Mouse (Mus musculus): Measurements from ENCODE around the gene Pafah1b2. TPM values are rescaled to one million over a fixed set of nuclear protein-coding genes. Genes with fewer than 3 reads are reported as not detected.

Pafah1b2 gene
- polyA plus RNA-seq, 1 experiment from 2014 or later, result 110 TPM

DNA sequence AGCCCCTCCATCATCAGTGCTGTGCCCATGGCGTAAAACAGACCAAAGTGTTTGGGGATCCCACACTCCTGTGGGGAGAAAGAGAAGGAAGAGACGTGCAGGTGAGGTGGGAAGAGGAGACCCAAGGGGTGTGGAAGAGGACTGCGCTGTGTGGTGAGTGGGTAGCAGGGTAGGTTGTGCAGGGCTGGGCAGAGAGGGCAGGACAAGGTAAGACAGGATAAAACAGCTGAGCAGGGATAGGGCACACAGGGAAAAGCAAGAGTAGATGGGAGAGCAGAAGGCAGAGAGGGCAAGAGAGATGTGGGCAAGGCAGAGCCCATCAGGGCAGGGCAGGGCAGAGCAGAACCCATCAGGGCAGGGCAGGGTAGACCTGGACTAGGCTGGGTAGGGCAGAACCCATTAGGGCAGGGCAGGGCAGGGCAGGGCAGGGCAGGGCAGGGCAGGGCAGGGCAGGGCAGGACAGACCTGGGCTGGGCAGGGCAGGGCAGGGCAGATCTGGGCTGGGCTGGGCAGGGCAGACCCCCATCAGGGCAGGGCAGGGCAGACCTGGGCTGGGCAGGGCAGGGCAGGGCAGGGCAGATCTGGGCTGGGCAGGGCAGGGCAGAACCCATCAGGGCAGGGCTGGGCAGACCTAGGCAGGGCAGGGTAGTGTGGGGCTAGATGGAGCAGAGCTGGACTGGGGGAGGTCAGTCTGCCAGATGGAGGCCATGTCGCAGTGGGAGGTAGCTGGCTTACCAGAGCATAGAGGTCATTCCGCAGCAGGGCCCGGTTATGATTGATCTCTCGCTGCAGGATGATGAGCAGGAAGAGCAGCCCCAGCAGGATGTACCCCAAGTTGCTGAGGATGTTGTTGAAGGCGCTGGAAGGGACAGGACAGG is 68.6 kb downstream of the Pafah1b2 start:
- no peak for DNase-seq (ENCODE audit: low spot score)

DNA sequence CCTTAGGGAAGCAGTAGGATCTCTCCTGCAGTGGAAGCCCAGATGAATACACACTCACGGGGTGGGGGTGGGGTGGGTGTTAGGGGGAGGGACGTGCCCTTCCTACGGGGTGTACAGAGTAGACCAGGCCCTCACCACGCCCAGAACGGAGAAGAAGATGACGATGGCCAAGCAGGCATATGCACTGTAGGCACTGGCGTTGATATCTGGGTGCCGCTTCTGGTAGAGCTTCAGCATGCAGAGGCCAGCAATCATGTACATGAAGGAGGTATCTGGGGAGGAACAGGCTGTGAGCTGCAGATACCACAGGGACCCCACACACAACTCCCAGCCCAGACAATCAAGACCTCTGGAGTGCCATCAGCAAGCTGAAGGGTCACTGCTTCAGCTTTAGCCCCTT is 69.6 kb downstream of the Pafah1b2 start:
- no peak for DNase-seq (ENCODE audit: low spot score)

DNA sequence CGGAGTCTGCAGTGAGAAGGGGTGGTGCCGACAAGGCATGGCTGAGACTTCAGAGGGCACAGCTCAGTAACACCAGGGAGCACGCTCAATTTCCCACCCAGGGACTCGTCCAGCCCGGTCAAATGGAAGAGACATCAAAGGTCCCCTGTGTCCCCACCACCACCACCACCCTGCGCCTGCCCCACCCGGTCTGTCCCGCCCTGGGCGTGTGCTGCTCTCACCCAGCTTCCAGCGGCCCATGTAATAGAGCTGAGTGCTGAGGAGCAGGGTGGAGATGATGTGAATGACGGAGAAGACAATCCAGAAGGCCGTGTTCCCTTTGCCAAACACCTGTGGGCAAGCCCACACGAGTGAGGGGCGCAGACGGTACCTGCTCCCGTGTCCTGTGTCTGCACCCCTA is 70.0 kb downstream of the Pafah1b2 start:
- no peak for DNase-seq (ENCODE audit: low spot score)

DNA sequence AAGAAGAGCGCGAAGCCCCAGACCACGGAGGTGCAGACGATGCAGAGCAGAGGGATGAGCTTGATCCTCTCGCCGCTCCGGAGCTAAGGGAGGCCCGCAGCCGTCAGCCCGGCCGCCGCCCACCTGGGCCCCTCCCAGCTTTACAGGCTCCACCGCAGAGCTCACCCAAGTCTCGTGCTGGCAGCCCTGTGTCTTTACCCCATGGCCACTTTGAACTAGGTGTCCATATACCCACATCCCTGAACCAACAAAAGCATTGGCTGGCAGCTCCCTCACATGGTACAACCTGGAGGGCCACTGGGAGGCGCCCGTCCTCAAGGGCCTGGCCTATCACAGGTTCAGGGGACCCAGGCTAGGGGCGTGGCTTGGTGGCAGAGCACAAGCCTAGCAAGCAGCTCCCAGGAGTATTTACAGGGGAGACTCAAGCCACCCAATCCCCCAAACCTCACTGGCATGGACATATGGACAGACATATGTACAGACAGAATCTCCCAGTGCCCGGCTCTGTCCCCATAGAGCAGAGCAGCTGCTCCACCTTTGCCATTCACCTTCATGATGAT is 71.1 kb downstream of the Pafah1b2 start:
- DNase-seq (ENCODE audit: low spot score), result peak; percentile 24

DNA sequence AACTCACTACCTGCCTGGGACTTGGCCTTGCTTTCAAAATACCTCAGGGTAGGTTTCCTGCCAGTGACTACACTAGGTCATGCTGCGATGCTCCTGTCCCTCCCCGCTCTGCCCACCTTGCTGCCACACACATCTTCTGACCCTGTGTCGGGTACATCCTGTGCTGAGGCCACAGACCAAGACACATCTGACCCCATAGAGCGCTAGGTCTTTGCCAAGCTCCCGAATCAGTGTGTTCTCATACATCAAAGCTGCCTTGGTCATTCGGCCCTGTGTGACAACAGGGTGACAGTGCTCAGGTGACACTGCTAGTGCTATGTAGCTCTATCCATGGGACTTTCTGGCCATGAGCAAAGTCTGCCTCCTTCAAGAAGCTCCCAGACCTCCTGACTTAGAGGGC is 72.7 kb downstream of the Pafah1b2 start:
- no peak for DNase-seq (ENCODE audit: low spot score)

DNA sequence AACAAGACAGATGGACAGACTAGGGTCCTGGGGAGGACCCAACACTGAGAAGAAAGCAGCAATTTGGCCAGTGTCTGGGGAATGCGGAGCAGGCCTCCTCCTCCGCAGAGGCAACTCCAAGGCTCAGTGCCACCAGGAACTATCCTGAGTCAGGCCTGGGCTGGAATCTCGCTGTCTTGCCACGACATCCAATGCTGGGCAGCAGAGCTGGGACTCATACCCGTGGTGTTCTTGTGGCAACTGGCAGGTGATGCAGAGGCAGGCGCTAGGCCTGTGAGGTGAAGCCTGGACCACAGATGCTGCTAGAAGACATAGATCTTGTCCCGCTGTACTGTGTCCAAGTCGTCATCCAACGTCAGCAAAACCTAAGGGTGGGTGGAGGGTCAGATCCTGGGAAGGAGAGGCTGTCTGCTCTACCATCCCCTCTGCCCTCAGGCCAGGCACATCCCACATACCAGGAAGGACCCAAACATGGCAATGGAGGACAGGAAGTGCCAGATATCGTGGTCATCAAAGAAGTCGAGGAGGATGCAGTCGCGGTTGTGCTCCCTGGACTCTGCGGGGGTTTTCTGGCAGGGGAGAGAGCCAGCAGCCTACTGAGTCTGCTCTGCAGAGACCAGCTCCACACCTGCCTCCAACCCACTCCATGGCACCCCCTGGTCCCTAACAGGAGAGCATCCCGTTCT is 73.4 kb downstream of the Pafah1b2 start:
- DNase-seq (ENCODE audit: low spot score), result no peak

DNA sequence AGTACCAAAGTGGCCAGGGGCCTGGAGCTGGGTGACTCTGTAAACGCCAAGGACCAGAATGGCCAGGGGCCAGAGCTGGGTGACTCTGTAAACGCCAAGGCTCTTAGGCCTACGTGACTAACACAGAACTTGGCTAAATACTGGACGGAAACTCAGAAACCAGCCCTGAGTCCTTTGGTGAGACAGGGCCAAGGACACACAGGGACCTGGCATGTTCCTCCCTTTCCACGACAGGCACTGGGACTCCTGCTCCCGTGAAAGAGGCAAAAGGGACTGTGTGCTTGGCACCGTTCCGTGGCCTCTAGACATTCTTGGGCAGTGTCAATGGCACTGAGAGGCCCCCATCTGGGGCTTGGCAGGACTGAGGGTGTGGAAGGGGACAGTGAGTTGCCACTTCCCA is 74.4 kb downstream of the Pafah1b2 start:
- no peak for DNase-seq (ENCODE audit: low spot score)

DNA sequence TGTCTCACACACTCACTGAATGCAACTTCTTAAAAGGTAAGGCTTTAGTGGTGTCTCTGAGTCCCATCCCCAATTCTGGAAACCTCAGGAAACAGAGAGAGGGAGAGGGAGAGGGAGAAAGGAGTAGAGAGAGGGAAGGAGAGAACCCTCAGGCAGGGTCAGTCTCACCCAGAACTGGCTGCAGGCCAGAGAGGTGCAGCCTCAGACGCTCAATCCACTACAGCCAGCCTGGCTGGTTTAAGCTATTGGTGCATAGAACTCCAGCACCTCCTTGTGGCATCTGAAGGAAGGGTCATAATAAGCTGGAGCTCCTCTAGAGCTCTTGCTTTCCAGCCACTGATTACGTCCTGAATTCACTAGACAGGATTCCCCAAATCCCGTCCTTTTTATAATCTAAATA is 75.6 kb downstream of the Pafah1b2 start:
- peak; percentile 70 for DNase-seq (ENCODE audit: low spot score)

DNA sequence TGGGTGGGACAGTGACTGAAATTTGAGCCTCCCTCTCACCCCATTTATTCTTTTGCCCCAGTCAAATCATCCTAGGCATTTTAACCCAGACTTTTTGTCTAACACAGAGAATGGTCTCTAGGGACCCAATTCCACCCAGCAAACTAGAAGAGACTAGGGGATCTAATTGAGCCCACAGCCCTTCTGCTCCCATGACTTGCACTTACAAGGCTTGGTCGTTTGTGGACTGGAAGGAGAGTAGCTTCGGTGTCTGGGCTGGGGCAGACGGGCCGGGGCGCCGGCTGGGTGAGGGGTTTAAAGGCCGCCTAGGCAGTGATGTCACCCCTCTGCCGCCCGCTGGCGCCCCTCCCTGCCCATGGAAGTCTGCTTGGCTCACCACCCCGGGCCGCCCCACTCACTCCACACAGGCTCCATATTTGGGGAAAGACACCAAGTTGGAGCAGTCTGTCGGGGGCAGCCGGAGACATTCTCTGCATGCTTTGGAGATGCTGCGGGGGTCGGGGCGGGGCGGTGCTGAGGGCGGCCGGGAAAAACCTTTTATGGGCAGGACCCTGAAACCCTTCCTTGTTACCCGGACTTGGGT is 76.8 kb downstream of the Pafah1b2 start, which contains the start of gene Tagln:
TSS of gene Tagln (minus strand) at position 431 of the 583 bp plus-strand sequence.
- DNase-seq (ENCODE audit: low spot score), result no peak

DNA sequence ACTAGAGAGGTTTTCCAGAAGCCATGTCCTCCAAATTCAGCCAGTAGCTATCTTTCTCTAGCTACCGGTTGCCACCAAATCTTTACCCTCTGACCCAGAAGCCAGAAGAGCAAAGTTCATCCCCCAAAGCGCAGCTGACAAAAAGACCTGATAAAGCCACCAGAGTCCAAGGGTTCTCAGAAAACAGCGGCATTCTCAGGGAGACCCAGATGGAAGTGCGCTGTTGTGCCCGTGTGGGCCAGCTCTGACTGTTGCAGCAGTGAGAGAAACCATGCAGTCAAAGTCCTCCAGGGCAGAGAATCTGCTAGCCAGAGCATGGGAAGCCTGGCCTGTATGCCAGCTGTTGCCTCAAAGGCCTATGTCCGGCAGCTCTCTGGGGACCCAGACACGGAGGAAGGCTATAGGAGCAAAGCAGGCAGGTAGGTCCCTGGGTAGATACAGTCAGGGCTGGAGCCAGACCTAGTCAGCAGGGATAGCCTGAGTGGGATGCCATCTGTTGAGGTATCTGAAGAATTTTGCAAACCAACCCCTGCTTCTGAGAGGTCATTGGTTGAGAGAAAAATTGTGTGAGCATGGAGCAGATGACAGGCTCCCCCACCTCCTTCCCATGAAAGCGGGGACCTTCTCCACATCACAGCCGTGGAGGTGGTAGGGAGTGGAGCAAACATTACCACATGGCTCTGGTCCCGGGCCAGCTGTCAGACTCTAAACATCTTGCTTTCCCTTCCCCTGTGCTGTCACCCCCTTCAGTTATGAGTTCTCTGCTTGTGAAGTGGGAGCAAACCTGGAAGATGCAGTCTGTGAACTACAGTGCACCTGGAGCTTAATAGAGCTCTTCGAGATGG is 79.7 kb downstream of the Pafah1b2 start:
- DNase-seq (ENCODE audit: low spot score), result peak; percentile 49

DNA sequence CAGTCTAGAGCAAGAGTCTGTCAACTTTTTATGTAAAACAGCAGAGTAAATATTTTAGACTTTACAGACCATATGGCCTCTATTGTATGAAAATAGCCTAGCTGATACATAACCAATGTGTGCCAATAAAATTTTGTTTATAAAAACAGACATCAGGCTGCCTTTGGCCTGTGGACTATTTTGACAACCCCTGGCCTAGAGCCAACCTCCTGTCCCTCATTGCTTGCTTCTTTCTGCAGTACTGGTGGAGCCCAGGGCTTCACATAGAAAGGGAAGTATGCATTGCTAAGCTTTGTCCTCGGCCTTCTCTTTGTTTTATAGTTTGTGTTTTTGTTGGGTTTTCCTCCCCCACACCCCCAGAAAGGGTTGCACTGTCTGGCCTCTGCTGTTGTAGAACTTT is 80.5 kb downstream of the Pafah1b2 start:
- no peak for DNase-seq (ENCODE audit: low spot score)

DNA sequence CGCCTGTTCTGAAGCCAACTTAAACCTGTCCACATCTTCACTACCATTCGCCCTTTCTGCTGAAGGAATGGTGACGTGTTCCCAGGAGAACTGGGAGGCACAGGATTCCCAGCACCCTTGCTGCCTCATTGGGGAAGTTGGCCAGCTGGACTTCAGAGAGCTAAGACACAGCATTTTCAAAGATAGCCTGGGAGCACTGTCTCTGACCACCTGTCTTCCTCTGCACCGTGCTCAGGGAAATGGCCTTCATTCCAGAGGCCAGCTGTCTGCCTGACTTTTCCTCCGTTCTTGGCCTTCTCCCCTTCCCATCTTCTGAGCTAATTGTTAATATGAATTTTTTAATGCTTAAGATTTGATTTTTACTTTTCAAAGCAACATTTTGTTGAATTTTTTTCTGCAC is 83.2 kb downstream of the Pafah1b2 start:
- no peak for DNase-seq (ENCODE audit: low spot score)

DNA sequence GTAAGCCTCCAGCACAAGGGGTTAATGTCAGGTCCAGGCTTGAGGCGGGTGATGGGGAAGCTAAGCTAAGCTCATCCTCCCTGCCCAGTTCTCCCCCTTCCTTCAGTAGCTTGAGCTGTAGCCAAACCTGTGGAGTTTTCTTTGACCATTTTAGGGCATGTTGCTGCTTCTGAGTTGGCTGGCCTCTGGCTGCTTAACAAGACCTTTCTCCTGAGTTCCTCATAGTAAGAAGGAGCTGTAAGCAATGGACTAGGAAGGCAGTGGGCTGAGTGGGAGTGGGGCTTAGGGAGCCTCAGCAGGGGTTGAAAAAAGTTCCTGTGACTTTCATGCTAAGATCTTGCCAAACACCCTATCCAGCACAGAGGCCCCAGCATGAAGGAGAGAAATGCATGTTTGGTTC is 92.6 kb downstream of the Pafah1b2 start:
- DNase-seq (ENCODE audit: low spot score), result no peak

DNA sequence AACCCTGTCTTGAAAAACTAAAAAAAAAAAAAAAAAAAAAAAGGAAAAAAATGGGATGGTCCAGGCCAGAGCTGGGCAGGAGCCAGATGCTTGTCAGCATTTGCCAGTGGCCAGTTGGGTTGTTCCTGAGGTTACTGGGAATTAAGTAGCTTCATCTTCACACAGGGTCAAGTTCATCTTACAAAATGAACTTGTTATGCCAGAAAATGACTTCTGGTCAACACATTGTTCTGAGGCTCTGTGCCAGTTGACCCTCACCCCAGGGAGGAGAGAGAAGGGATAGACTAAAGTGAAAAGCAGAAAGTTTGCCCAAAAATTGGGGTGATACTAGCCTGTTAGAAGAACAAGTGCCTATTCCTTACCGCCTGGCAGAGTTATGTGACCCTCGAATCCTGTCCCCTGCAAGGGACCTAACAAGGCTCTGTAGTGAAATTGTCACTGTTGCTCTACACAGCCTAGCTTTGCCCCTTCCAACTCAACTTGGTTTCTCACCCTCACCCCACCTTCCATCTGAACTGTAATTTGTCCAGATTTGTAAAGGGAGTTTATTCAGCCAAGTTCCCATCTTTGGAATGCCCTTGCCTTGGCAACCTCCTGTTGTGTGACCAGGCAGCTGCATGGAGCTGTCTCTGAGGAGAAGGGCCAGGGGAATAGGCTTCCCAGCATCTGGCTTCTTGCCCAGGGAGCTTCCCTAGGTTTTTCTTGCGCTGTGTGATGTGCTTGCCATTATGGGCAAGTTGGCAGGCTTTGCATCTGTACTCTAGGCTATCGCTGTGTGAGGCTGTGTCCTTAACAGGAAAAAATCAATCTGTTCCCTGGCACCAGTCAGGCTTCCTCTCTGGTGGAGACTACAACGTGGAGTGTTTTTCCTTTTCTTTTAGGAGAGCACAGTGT is 95.2 kb downstream of the Pafah1b2 start:
- no peak for DNase-seq (ENCODE audit: low spot score)

DNA sequence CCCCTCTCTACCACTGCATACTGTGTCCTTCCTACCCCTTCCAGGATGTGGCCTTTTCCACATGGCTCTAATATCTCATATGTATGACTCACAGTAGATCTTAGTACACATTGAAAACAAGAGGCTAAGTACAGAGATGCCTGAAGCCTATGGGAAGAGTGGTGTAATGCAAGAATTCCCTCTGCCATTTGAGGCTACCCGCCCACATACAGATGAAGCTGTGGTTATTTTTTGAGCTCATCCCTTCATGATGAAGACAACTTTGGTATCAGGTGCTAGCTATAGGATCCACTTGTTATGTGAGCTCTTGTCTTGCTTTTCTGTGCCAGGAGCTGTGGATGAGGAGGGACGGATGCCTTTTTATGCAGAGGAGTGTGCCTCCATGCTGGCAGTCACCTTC is 96.8 kb downstream of the Pafah1b2 start:
- no peak for DNase-seq (ENCODE audit: low spot score)

Small RNA genes within 50 kb of the gene (microRNA-seq; reads per million reads assigned to microRNA genes)
- gene Mir7087 (ENCODE audit: borderline number of aligned reads), result not detected

Other genes with a start within 250 kb of the Pafah1b2 start
- gene Cep164, start 184.0 kb downstream of the Pafah1b2 start, polyA plus RNA-seq (2015; fragmentation: Nextera tagmentation; extraction: Ambion mirVana), result 22.5 and 24.0 TPM in 2 replicates
- gene Bace1, start 174.1 kb downstream of the Pafah1b2 start, polyA plus RNA-seq (2015; fragmentation: Nextera tagmentation; extraction: Ambion mirVana), result 8.0 and 10.3 TPM in 2 replicates
- gene Pcsk7, start 106.2 kb downstream of the Pafah1b2 start, polyA plus RNA-seq (2015; fragmentation: Nextera tagmentation; extraction: Ambion mirVana), result 24.2 and 31.3 TPM in 2 replicates
- 27.0 and 35.6 TPM in 2 replicates for gene Rnf214, start 105.8 kb downstream of the Pafah1b2 start, polyA plus RNA-seq (2015; fragmentation: Nextera tagmentation; extraction: Ambion mirVana)
- 13.0 and 16.2 TPM in 2 replicates for gene Tagln, start 76.6 kb downstream of the Pafah1b2 start, polyA plus RNA-seq (2015; fragmentation: Nextera tagmentation; extraction: Ambion mirVana)
- gene Sidt2, start 57.4 kb downstream of the Pafah1b2 start, polyA plus RNA-seq (2015; fragmentation: Nextera tagmentation; extraction: Ambion mirVana), result 58.0 and 64.2 TPM in 2 replicates
- 6.3 and 9.4 TPM in 2 replicates for gene Sik3, start 130 bp upstream of the Pafah1b2 start, polyA plus RNA-seq (2015; fragmentation: Nextera tagmentation; extraction: Ambion mirVana)
- 5.4 and 7.0 TPM in 2 replicates for gene Apoa1, start 215.9 kb upstream of the Pafah1b2 start, polyA plus RNA-seq (2015; fragmentation: Nextera tagmentation; extraction: Ambion mirVana)
- 1.3 and 1.4 TPM in 2 replicates for gene Apoc3, start 222.9 kb upstream of the Pafah1b2 start, polyA plus RNA-seq (2015; fragmentation: Nextera tagmentation; extraction: Ambion mirVana)
- 2.9 TPM in 2 replicates for gene Apoa4, start 228.0 kb upstream of the Pafah1b2 start, polyA plus RNA-seq (2015; fragmentation: Nextera tagmentation; extraction: Ambion mirVana)